Mouse (Mus musculus) ES-E14 (cell line): ENCODE data around the gene Tomm22. TPM values are rescaled to one million over a fixed set of nuclear protein-coding genes. Genes with fewer than 3 reads are reported as not detected.

Source experiments
- DNase-seq: peaks from one replicate; pipeline ENCODE4 v3.0.0-alpha.2; 2013; ENCODE audit warnings: low read depth, low spot score
- H3K27ac ChIP-seq: 2 replicates; pipeline ENCODE4 v1.5.1; 2012; ENCODE audit warnings: low read depth, mild to moderate bottlenecking, low read length, moderate library complexity, mixed read lengths; ENCODE audit not compliant: poor library complexity, insufficient read depth, severe bottlenecking
- H3K36me3 ChIP-seq: 2 replicates; pipeline ENCODE4 v1.6.1; 2012; ENCODE audit warnings: mild to moderate bottlenecking, low read length, moderate library complexity, mixed read lengths; ENCODE audit not compliant: control insufficient read depth, poor library complexity, insufficient read depth, severe bottlenecking
- H3K4me1 ChIP-seq, 2 experiments: fragments of 150-350 bp in 1 of 2; sonication (generic) in 1 of 2; 2 replicates each; pipeline ENCODE4 v1.6.1; 2012; ENCODE audit warnings: low read length in 2 of 2, mild to moderate bottlenecking in 1 of 2, mixed read lengths in 1 of 2; ENCODE audit not compliant: control insufficient read depth in 2 of 2, insufficient read depth in 2 of 2, poor library complexity in 1 of 2
- H3K4me3 ChIP-seq, 2 experiments: fragments of 150-350 bp in 1 of 2; sonication (generic) in 1 of 2; 2 replicates each; pipeline ENCODE4 v1.5.1; 2012; ENCODE audit warnings: low read length in 2 of 2, low read depth in 1 of 2, mild to moderate bottlenecking in 1 of 2, mixed read lengths in 1 of 2; ENCODE audit not compliant: insufficient read depth in 1 of 2, poor library complexity in 1 of 2, severe bottlenecking in 1 of 2
- H3K9ac ChIP-seq: 2 replicates; pipeline ENCODE4 v1.6.1; 2012; ENCODE audit warnings: low read depth, mild to moderate bottlenecking, low read length, mixed read lengths; ENCODE audit not compliant: poor library complexity, insufficient read depth, severe bottlenecking
- H3K9me3 ChIP-seq: fragments of 150-350 bp; sonication (generic); 2 replicates; pipeline ENCODE4 v1.6.1; 2012; ENCODE audit warnings: low read depth, mild to moderate bottlenecking, low read length; ENCODE audit not compliant: control insufficient read depth, insufficient read depth
- CHD2 ChIP-seq: IDR thresholded peaks from 2 replicates; pipeline ENCODE4 v1.6.1; 2014; ENCODE audit warnings: mild to moderate bottlenecking, low read depth, low read length, inconsistent platforms
- HCFC1 ChIP-seq: IDR thresholded peaks from 2 replicates; pipeline ENCODE4 v1.6.1; 2012; ENCODE audit warnings: low read length, inconsistent platforms, borderline replicate concordance; ENCODE audit not compliant: insufficient read depth
- MAFK ChIP-seq: IDR thresholded peaks from 2 replicates; pipeline ENCODE4 v1.6.1; 2014; ENCODE audit warnings: mild to moderate bottlenecking, low read depth, low read length, inconsistent platforms; ENCODE audit not compliant: insufficient read depth
- ZC3H11A ChIP-seq: IDR thresholded peaks from 2 replicates; pipeline ENCODE4 v1.6.1; 2012; ENCODE audit warnings: low read depth, mild to moderate bottlenecking, inconsistent platforms, low read length, borderline replicate concordance
- ZNF384 ChIP-seq: IDR thresholded peaks from 2 replicates; pipeline ENCODE4 v1.6.1; 2012; ENCODE audit warnings: low read depth, low read length, inconsistent platforms
- in situ Hi-C, 2 experiments: fragments of 600-800 bp; cut with MboI; formaldehyde crosslinking; loops; one replicate each; pipeline ENCODE4 v1.15.1; 2025; ENCODE audit warnings: low sequenced_read_pairs in 2 of 2, inconsistent platforms in 1 of 2; ENCODE audit not compliant: unreplicated experiment in 2 of 2
- total RNA-seq: library from RNA; depleted of rRNA; stranded (reverse); fragments of 300-350 nt; gene quantifications from 2 replicates; pipeline ENCODE4 v1.2.3, GENCODE M21; 2012

The Tomm22 gene
- total RNA-seq, 1 experiment = 182 TPM

DNA sequence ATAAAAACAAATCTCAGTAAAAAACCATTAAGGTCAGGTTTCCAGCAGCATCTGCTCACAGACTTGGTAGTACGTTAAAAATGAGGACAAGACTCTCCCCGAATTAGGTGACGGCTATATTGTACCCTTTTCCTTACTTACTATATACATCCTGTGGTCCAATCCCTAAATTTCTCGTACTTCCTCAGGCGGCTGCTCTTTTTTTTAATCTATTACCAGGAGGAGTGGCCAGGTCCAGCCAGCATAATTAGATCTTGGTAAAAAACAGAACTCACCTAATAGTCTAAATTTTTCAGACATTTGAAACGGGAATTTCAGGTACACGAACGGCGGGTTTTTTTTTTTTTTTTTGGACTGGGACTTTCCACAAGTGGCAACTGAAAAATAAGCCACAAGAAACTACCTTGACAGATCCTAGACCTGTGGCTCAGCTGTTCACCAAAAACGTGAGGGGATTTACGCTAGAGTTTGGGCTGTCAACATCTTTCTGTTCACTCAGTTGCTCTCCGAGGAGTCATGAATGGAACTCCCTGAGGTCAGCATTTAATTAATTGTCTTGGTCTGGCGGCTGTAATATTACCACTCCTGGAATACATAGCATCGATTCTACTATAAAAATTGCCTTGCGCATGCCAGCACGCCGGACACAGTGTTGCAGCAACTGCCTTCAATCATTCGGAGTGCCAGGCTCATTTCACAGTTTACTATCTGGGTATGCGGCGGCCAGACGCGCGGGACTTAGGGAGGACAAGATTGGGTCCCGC lies 19.2 kb downstream of the Tomm22 start:
- peak overlapping the region; percentile 51 to 70 for H3K4me3 ChIP-seq
- H3K9ac ChIP-seq = peak overlapping the region; percentile 64; the same call in 1 of the 2 replicates

DNA sequence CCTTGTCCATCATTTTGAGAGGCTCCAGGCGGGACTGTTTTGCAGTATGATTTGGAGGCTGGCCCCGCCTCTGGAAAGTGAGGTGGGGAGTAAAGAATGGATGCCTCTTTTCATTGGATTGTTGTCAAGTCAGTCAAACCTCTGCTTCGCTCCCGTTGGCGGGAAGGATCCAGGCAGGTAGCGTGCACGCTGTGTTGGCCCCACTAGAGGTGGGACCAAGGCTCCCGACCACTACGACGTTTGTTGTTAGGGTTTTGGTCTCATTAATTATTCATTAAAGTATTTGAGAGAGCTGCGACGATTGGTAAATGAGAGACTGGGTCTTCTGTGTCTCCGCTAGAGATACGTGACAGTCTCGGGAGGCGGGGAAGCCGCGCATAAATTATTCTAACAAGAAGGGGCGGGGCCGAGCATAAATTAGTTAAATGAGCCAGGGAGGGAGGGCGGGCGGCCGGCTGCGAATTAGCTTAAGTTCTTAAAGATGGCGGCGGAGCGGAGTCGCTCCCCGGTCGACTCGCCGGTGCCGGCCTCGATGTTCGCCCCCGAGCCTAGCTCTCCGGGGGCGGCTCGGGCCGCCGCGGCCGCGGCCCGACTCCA lies 19.9 kb downstream of the Tomm22 start, which contains the start of gene Gtpbp1:
Gtpbp1 (plus strand) TSS at position 420 of the 597 bp plus-strand sequence.
- TF ChIP-seq CHD2 = peak; percentile 92
- no peak for TF ChIP-seq MAFK
- Histone ChIP-seq H3K4me1 (peaks cover 2 to 7% of the 10 kb centered on the region in 2 experiments; a peak in 1 of 4 replicates), H3K9ac (peak within 1 kb of the TSS; percentile 95), H3K27ac (0 out of 2 replicates have a peak within 1 kb of the TSS, but pooled peaks have one; percentile 1), H3K36me3 (peaks cover 6% of the 10 kb centered on the region; the same call in 1 of the 2 replicates), H3K9me3 (no peaks in the 10 kb centered on the region), H3K4me3 (peak within 1 kb of the TSS; percentile 94 to 96)
- peak; percentile 100 for DNase-seq
- in situ Hi-C loops = no loop called here

More for the DNA sequence above, 19.2 kb downstream of the Tomm22 start:
- Histone ChIP-seq H3K36me3 (peaks cover 6% of the 10 kb centered on the region; the same call in 1 of the 2 replicates), H3K4me1 (peaks cover 2 to 9% of the 10 kb centered on the region in 2 experiments; a peak in 1 of 4 replicates), H3K27ac (no peak overlapping the region), H3K9me3 (no peaks in the 10 kb centered on the region)
- TF ChIP-seq HCFC1 = no peak
- TF ChIP-seq ZNF384 = peak; percentile 17; the same call in 1 of the 2 replicates
- peak; percentile 86 for TF ChIP-seq MAFK
- in situ Hi-C loops = no loop called here
- DNase-seq = no peak

DNA sequence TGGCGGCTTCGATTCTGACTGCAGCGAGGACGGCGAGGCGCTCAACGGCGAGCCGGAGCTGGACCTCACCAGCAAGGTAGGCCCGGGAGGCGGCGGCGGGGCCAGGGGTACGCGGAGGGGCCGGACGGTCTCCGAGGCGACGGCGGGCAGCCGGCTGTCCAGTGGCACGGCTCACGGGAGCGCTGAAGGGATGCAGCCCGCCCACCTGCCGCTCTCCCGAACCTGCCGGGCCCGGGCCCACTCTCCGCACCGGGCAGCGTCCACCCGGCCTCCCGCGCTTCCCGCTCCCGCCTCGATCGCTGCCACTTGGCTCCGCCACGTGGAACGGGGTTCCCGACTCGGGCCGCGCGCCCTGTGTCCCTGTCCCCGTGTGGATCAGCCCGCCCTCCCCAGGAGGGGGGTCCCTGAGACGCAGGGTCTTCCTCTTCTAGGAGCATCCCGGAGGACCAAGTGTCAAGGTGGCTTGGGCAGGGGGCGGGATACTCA lies 20.4 kb downstream of the Tomm22 start:
- Histone ChIP-seq H3K9me3 (no peaks in the 10 kb centered on the region), H3K4me3 (peak overlapping the region; percentile 94 to 96), H3K27ac (0 out of 2 replicates have a peak overlapping the region, but pooled peaks have one; percentile 1), H3K4me1 (peaks cover 2 to 7% of the 10 kb centered on the region in 2 experiments; a peak in 1 of 4 replicates), H3K36me3 (peaks cover 6% of the 10 kb centered on the region; the same call in 1 of the 2 replicates), H3K9ac (peak overlapping the region; percentile 95)
- in situ Hi-C loops = no loop called here
- DNase-seq = no peak
- TF ChIP-seq MAFK = no peak
- no peak for TF ChIP-seq ZC3H11A
- TF ChIP-seq ZNF384 = no peak
- TF ChIP-seq HCFC1 = no peak
- no peak for TF ChIP-seq CHD2

DNA sequence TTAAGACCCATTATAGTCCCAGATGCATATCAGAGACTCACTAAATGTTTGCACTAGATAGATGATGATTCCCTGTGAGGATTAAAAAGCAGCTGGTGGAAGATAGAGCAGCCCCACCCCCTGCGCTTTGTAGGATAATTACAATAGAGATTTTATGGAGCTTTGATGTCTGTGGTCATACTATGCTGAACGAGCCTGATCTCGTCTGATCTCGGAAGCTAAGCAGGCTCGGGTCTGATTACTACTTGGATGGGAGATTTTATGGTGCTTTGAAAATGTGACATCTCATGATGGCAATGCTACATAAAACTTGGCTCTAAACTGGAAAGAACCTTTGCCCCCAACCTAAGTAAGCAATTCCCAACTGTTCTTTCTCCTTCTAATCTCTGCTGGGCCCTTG lies 21.7 kb downstream of the Tomm22 start:
- Histone ChIP-seq H3K9ac (no peak overlapping the region), H3K4me3 (no peak overlapping the region), H3K4me1 (peaks cover 2 to 5% of the 10 kb centered on the region in 2 experiments; a peak in 1 of 4 replicates), H3K27ac (no peak overlapping the region), H3K9me3 (no peaks in the 10 kb centered on the region), H3K36me3 (peaks cover 6% of the 10 kb centered on the region; the same call in 1 of the 2 replicates)
- in situ Hi-C loops = no loop called here
- no peak for TF ChIP-seq ZC3H11A
- no peak for TF ChIP-seq CHD2
- TF ChIP-seq MAFK = no peak
- TF ChIP-seq HCFC1 = no peak
- no peak for TF ChIP-seq ZNF384
- DNase-seq = no peak
